11 mouse cellular contexts compared by ENCODE assay signal in genomic region chr5:139391309-139391990, GRCm38 (mm10). TPM values are rescaled to one million over a fixed set of nuclear protein-coding genes. Genes with fewer than 3 reads are reported as not detected.
A peak's percentile ranks its signal among the peaks of the same experiment; 100 is the strongest.
DNase-seq lines count a peak whose midpoint lies in the region; ATAC-seq and TF ChIP-seq lines count a peak whose summit lies in the region.
"Had no signal": no experiment of that assay in that cellular context is flagged by ENCODE, and none has a peak within 500 bp of the region (broad histone marks: within the 10 kb centered on the region; RNA-seq: fewer than 3 reads in every experiment).

No protein-coding gene starts in this region.

- WGBS in bone marrow, adult 2 months, result 80% methylated on average over 11 of the region's 11 CpGs
- 81% methylated on average over 11 of the region's 11 CpGs for WGBS in embryonic facial prominence, embryonic 11.5 days
- 85% methylated on average over 11 of the region's 11 CpGs for WGBS in limb, embryonic 11.5 days

- H3K27ac ChIP-seq in bone marrow, adult 2 months (ENCODE audit: control insufficient read depth, insufficient read depth, low read depth, low read length, poor library complexity), result peak overlapping the region; percentile 70
- no peak overlapping the region for H3K27ac ChIP-seq in embryonic facial prominence, embryonic 11.5 days (replicated peaks; ENCODE audit: low read depth, low read length)
- no peak overlapping the region for H3K27ac ChIP-seq in limb, embryonic 11.5 days (replicated peaks; ENCODE audit: low read depth, low read length)
- H3K27ac ChIP-seq: limb, embryonic 15.5 days; stomach, embryonic 15.5 days had no signal

- DNase-seq in kidney, postnatal 10 days, result peak; percentile 48
- no peak for DNase-seq in kidney, adult 8-10 months
- no peak for DNase-seq in embryonic facial prominence, embryonic 11.5 days (ENCODE audit: low spot score)
- DNase-seq in limb, embryonic 11.5 days (ENCODE audit: low spot score), result no peak
- no peak for DNase-seq in ovary, postnatal 10 days (ENCODE audit: low spot score)
- no peak for DNase-seq in spleen, adult 12 weeks (ENCODE audit: low spot score)
- no peak for DNase-seq in embryo, embryonic 10 days (ENCODE audit: low spot score)

- H3K4me1 ChIP-seq in bone marrow, adult 2 months (ENCODE audit: control insufficient read depth, insufficient read depth, low read length), result peaks cover 10% of the 10 kb centered on the region
- H3K4me1 ChIP-seq in embryonic facial prominence, embryonic 11.5 days (ENCODE audit: control insufficient read depth, insufficient read depth, low read length), result peaks cover 2% of the 10 kb centered on the region; the same call in 1 of the 2 replicates
- peaks cover 32% of the 10 kb centered on the region for H3K4me1 ChIP-seq in limb, embryonic 11.5 days (ENCODE audit: control insufficient read depth, insufficient read depth, low read length)

- no peak for TF ChIP-seq CTCF in bone marrow, adult 2 months (IDR thresholded peaks at IDR 0.05; ENCODE audit: control insufficient read depth, insufficient read depth, low read length)

- no peaks in the 10 kb centered on the region for H3K36me3 ChIP-seq in embryonic facial prominence, embryonic 11.5 days (replicated peaks; ENCODE audit: control insufficient read depth, insufficient read depth, low read depth, low read length)
- H3K36me3 ChIP-seq in limb, embryonic 11.5 days (ENCODE audit: control insufficient read depth, insufficient read depth, low read length), result no peaks in the 10 kb centered on the region; the same call in 1 of the 2 replicates
- H3K36me3 ChIP-seq: stomach, embryonic 15.5 days had no signal

- TF ChIP-seq POLR2A in bone marrow, adult 2 months (IDR thresholded peaks at IDR 0.05; ENCODE audit: borderline replicate concordance, control insufficient read depth, low read depth, low read length), result no peak

- H3K4me3 ChIP-seq in bone marrow, adult 2 months (replicated peaks; ENCODE audit: control insufficient read depth, low read depth, low read length), result peak overlapping the region; percentile 70
- no peak overlapping the region for H3K4me3 ChIP-seq in embryonic facial prominence, embryonic 11.5 days (ENCODE audit: low read depth, low read length)
- H3K4me3 ChIP-seq in limb, embryonic 11.5 days (ENCODE audit: low read depth, low read length), result no peak overlapping the region
- H3K4me3 ChIP-seq: limb, embryonic 15.5 days; stomach, embryonic 15.5 days had no signal

- H3K9me3 ChIP-seq in embryonic facial prominence, embryonic 11.5 days (replicated peaks; ENCODE audit: control insufficient read depth, low read length), result no peaks in the 10 kb centered on the region
- no peaks in the 10 kb centered on the region for H3K9me3 ChIP-seq in limb, embryonic 11.5 days (ENCODE audit: control insufficient read depth, low read length)
- H3K9me3 ChIP-seq: limb, embryonic 15.5 days; stomach, embryonic 15.5 days had no signal

- peak overlapping the region; percentile 22; the same call in 1 of the 2 replicates for H3K9ac ChIP-seq in embryonic facial prominence, embryonic 11.5 days (replicated peaks; ENCODE audit: low read length)
- H3K9ac ChIP-seq in limb, embryonic 11.5 days (ENCODE audit: low read length), result peak overlapping the region; percentile 7; the same call in 1 of the 2 replicates
- H3K9ac ChIP-seq: limb, embryonic 15.5 days; stomach, embryonic 15.5 days had no signal

- ATAC-seq in embryonic facial prominence, embryonic 11.5 days (replicated peaks; ENCODE audit: insufficient number of reproducible peaks, low FRiP score, low TSS enrichment, low read depth), result no peak
- ATAC-seq in limb, embryonic 11.5 days (ENCODE audit: insufficient number of reproducible peaks, low FRiP score, low TSS enrichment, low read depth), result no peak
- ATAC-seq: Patski had no signal

- H3K27me3 ChIP-seq in embryonic facial prominence, embryonic 11.5 days (ENCODE audit: control insufficient read depth, insufficient read depth, low read length), result no peaks in the 10 kb centered on the region
- H3K27me3 ChIP-seq in limb, embryonic 11.5 days (ENCODE audit: control insufficient read depth, insufficient read depth, low read length), result no peaks in the 10 kb centered on the region
- H3K27me3 ChIP-seq: limb, embryonic 15.5 days; Patski; stomach, embryonic 15.5 days had no signal

- no peak overlapping the region; the same call in 1 of the 2 replicates for H3K4me2 ChIP-seq in embryonic facial prominence, embryonic 11.5 days (ENCODE audit: low read depth, low read length)
- H3K4me2 ChIP-seq in limb, embryonic 11.5 days (ENCODE audit: low read depth, severe bottlenecking), result no peak overlapping the region
- H3K4me2 ChIP-seq: limb, embryonic 15.5 days; stomach, embryonic 15.5 days had no signal

RNA-seq across cellular contexts. Expression of gene C130050O18Rik, which starts 13.6 kb away (rescaled TPM):
- 0.88 and 4.0 TPM in 2 replicates for polyA plus RNA-seq in bone marrow, adult 2 months (2011; ENCODE audit: insufficient read depth, insufficient read length, low replicate concordance, missing spikeins)
- 0.18 and 0.27 TPM in 2 replicates for polyA plus RNA-seq in embryonic facial prominence, embryonic 11.5 days (2014; fragmentation: Nextera tagmentation; extraction: Ambion mirVana)
- 0.62 and 0.89 TPM in 2 replicates for polyA plus RNA-seq in limb, embryonic 11.5 days (2014; fragmentation: Nextera tagmentation; extraction: Ambion mirVana)

RNA-seq across cellular contexts. Expression of gene Gpr146, which starts 14.0 kb away (rescaled TPM):
- 14.6 and 20.1 TPM in 2 replicates for polyA plus RNA-seq in bone marrow, adult 2 months (2011; ENCODE audit: insufficient read depth, insufficient read length, low replicate concordance, missing spikeins)
- polyA plus RNA-seq in embryonic facial prominence, embryonic 11.5 days (2014; fragmentation: Nextera tagmentation; extraction: Ambion mirVana), result 1.6 and 1.7 TPM in 2 replicates
- polyA plus RNA-seq in limb, embryonic 11.5 days (2014; fragmentation: Nextera tagmentation; extraction: Ambion mirVana), result 1.9 and 2.3 TPM in 2 replicates

RNA-seq across cellular contexts. Expression of gene Gper1, which starts 31.5 kb away (rescaled TPM):
- polyA plus RNA-seq in bone marrow, adult 2 months (2011; ENCODE audit: insufficient read depth, insufficient read length, low replicate concordance, missing spikeins), result not detected in 2 replicates
- 0.42 and 0.82 TPM in 2 replicates for polyA plus RNA-seq in embryonic facial prominence, embryonic 11.5 days (2014; fragmentation: Nextera tagmentation; extraction: Ambion mirVana)
- polyA plus RNA-seq in limb, embryonic 11.5 days (2014; fragmentation: Nextera tagmentation; extraction: Ambion mirVana), result 0.80 and 1.1 TPM in 2 replicates

RNA-seq across cellular contexts. Expression of gene Cyp2w1, which starts 39.0 kb away (rescaled TPM):
- polyA plus RNA-seq in bone marrow, adult 2 months (2011; ENCODE audit: insufficient read depth, insufficient read length, low replicate concordance, missing spikeins), result not detected in 2 replicates
- polyA plus RNA-seq in embryonic facial prominence, embryonic 11.5 days (2014; fragmentation: Nextera tagmentation; extraction: Ambion mirVana), result 0.41 and 0.46 TPM in 2 replicates
- polyA plus RNA-seq in limb, embryonic 11.5 days (2014; fragmentation: Nextera tagmentation; extraction: Ambion mirVana), result not detected in 2 replicates
- polyA plus RNA-seq: Patski had no signal

RNA-seq across cellular contexts. Expression of gene Cox19, which starts 40.2 kb away (rescaled TPM):
- 27.6 and 39.3 TPM in 2 replicates for polyA plus RNA-seq in bone marrow, adult 2 months (2011; ENCODE audit: insufficient read depth, insufficient read length, low replicate concordance, missing spikeins)
- 116 and 123 TPM in 2 replicates for polyA plus RNA-seq in embryonic facial prominence, embryonic 11.5 days (2014; fragmentation: Nextera tagmentation; extraction: Ambion mirVana)
- 117 and 120 TPM in 2 replicates for polyA plus RNA-seq in limb, embryonic 11.5 days (2014; fragmentation: Nextera tagmentation; extraction: Ambion mirVana)
